Mouse (Mus musculus): ENCODE data around the gene Fancg.

Fancg gene

DNA sequence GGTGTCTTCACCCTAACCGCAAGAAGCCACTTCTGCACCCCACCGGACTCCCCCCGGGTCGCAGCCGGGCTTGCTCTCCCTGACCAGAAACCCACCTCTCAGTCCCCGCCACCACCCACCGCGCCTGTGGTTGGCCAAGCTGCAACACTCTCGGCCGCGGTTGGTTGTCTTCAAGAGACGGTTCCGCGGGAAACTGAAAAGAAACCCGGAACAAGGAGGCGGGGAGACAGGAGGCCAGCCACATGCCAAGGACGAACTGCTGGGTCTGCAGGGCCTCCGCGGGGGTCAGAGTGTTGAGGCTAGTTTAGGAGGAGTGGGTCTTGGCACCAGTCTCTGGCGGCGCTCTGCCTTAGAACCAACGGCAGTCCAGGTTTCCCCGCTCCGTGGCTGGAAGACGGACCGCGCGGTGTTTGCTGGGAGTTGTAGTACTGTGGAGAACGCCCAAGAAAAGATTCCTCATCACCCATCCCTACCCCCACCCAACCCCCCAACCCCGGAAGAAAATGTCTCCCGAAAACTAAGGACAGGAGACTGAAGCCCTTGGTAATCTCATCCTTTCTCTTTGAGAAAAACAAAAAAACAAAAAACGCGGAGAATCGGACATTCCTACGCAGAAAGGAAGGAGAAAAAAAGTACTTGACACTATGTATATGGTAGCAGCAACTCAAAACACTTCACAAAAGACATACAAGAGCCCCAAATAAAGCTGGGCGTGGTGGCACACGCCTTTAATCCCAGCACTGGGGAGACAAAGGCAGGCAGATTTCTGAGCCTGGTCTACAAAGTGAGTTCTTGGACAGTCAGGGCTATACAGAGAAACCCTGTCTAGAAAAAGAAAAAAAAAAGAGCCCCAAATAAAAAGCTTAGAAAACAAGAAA is at the start of gene Fancg:
Gene Fancg (minus strand): TSS at position 346 of the 878 bp plus-strand sequence.
- DNase-seq, result peak; percentile 83

DNA sequence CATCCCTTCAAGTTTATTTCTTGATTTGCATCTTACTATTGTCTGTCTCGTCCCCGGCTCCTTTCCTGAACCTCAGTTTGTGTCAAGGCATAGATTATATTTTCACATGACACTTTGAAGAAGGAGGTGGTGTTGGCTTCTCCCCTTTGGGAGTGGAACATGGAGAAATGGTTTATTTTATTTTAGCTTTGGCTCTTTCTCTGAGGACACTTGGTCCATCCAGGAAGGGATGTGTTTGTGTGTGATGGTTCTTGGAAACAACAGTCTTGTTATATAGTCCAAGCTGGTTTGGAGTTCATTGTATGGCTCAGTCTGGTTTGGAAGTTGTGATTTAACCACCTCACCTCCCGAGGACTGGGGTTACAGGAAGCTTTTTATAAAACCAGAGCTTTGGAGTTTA is 49.4 kb upstream of the Fancg start:
- no peak for DNase-seq

- DNase-seq, result peak; percentile 94
Measured at GRCm38 (mm10) chr4:43058753-43059654, 48.7 kb upstream of the Fancg start, which contains the start of gene Unc13b. Unc13b (plus strand) TSS chr4:43058953.

- DNase-seq, result no peak
Measured at GRCm38 (mm10) chr4:43058392-43058752, 48.1 kb upstream of the Fancg start.

- DNase-seq, result no peak
Measured at GRCm38 (mm10) chr4:43057654-43058053, 47.3 kb upstream of the Fancg start.

GRCm38 (mm10) chr4:43052627-43053026 is 42.3 kb upstream of the Fancg start:
- peak; percentile 55 for DNase-seq

- DNase-seq, result peak; percentile 83
Measured at GRCm38 (mm10) chr4:43047231-43047630, 36.9 kb upstream of the Fancg start.

- DNase-seq, result no peak
Measured at GRCm38 (mm10) chr4:43046607-43047006, 36.3 kb upstream of the Fancg start.

GRCm38 (mm10) chr4:43045659-43046302 is 35.5 kb upstream of the Fancg start, which contains the start of gene Fam214b:
Fam214b (minus strand) TSS chr4:43046220.
- DNase-seq, result peak; percentile 99

DNA sequence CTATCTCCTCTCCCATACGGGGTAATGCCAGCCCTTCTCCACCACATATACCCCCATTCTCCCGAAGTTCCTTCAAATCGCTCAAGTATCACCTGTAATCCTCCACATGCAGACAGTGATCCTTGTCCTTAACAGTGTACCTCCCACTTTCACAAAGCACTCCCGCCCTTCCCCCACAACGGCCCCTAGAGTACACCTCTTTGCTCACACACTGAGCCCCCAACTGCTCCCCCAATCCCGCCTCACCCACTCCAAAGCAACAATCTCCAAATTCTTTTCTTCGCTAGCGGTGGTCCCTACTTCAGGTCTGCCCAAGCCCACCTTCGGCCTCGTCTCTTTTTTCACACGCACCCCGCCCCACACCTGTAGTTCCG is 35.0 kb upstream of the Fancg start:
- peak; percentile 35 for DNase-seq

DNA sequence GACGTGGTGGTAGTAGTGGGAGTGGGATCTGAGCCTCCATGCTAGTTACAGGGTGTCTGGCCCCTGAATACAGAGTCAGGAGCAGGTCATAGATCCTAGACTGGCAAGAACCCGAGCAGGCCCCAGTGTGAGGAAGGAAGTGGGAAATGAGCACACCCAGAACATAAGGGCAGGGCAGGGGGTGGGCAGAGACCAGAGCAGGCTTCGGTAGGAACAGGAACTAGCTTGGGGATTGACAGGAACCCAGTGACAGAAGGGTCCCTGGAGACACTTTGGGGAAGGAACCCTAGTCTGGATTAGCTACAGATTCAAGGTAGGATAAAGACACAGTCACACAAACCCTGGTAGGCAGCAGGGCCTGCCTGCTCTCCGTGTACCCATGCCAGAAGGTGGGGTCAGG is 34.4 kb upstream of the Fancg start:
- peak; percentile 62 for DNase-seq

DNA sequence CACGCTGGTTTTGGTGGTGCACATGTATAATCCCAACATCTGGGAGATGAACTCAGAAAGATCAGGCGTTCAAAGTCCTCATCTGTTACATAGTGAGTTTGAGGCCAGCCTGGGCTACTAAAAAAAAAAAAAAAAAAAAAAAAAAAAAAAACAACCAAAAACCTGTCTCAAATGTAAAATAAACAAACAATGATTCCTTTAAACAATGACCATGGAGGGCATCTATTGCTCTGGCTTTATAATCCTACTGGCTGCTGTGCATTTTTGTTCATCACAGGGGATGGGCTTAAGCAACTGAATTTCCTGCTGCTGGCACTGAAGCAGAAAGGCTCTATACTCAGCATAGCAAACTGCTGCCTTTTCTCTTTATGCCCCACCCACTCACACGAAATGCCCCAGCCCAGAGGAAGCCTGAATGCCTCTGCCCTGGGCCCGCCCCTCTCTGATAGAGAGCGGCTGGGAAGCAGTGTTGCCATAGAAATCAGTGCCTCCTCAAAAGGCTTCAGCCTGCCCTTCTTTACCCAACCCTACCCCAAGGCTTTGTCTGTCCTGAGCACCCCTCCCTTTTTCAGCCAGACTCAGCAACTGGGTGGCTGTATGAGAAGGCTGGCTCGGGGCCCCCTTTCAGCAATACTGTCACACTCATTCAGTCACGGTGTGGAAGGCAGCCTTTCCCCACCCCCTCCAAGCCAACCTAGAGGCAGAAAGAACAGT is 33.5 kb upstream of the Fancg start:
- peak; percentile 76 for DNase-seq

- DNase-seq, result no peak
Measured at GRCm38 (mm10) chr4:43040881-43041547, 30.7 kb upstream of the Fancg start.

DNA sequence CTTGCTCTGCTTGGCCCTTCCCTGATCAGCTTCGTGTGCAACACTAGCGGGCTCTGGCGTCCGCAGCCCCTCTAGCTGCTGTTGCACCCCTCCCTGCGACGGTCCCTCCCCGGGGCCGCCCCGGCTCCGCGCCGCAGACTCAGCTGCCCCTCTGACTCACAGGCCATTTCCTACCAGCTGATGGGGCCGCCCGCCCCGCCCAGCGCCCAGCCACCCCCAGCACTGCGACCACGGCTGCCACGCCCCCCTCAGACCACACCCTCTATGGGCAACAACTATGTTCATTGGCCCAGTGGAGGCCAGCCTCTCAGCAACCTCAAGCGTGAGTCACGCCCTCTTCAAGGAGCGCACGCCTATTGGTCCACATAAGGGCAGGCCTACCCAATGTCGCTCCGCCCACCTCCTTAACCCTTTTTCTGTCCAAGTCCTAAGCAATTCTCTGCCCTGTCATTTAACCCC is 29.8 kb upstream of the Fancg start:
- peak; percentile 96 for DNase-seq

DNA sequence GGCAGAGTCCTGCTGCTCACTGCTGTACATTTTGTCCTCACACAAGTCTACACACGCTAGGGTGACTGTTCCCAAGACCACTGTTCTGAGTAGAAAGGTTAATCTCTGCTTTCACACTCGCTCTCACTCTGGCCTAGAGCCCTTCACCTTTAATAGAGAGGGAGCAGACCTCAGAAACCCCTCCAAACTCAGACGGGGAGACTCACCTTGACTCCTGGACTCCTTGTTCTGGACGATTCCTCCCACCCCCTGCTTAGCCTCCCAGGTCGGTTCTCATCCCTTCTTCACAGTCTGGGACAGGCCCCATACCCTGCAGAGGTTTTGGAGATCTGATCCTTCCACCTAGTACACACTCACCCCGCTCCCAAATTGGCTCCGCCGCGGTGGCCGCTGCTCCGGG is 29.3 kb upstream of the Fancg start:
- no peak for DNase-seq

GRCm38 (mm10) chr4:43038567-43039495 is 28.5 kb upstream of the Fancg start:
- DNase-seq, result peak; percentile 46

DNA sequence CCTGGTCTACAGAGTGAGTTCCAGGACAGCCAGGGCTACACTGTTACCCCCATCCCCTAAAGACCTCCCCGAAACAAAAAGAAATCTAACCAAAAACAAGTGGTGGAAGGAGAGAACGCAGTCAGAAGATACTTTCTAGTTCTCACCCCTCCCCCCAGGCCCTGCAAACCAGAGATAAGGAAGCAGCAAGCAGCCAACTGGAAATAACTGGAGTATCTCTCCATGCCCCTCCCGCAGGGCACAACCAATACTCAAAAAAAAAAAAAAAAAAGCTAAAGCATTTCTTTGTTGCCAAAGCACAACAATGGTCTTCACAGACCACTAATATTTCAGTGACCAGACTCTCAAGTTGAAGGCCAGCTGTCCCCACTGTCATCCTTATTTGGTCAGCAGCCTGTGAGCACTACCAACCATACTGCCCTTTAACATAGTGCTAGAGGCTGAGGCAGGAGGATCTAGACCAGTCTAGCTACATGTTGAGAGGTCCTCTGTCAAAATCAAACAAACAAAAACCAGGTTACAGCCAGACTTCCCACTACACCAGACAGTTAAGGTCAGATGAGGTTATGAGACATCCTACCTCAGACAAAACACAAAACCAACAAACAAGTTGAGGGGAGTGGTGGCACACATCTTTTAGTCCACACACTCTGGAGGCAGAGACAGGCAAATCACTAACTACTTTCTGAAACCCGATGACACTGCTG is 27.7 kb upstream of the Fancg start:
- DNase-seq, result no peak

GRCm38 (mm10) chr4:43036356-43036755 is 26.1 kb upstream of the Fancg start:
- no peak for DNase-seq

GRCm38 (mm10) chr4:43035851-43036250 is 25.5 kb upstream of the Fancg start:
- no peak for DNase-seq

GRCm38 (mm10) chr4:43033481-43033880 is 23.2 kb upstream of the Fancg start:
- no peak for DNase-seq
